Mouse (Mus musculus): ENCODE measurements around the gene Kif18b.

DNA sequence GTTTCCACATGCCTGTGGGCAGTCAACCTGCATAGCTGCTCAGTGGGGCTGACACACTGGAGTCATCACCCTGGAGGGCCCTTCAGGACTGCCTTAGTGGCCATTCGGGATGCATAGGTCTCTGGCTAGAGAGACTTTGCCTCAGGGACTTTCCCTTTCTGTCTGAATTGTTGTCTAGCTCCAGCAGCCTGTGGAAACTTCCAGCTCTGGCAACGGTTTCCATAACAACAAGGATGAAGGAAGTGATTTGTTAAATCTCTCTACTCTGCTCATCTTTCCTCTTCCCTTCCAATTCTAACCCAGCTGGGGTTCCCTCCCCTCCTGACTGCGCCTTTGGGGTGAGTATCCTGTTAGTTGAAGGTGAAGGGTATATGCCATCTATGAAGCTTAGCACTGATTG lies 36.8 kb downstream of the Kif18b start:
- TF ChIP-seq CTCF (IDR thresholded peaks at IDR 0.05; ENCODE audit: extremely low read depth, insufficient read depth, low read length) (no peak), POLR2A (IDR thresholded peaks at IDR 0.05; ENCODE audit: extremely low read depth, insufficient read depth, low read length) (no peak)

All from cortical plate, adult 2 months (tissue).